Mouse (Mus musculus): Measurements from ENCODE around the gene Slc44a2.
A peak's percentile ranks its signal among the peaks of the same experiment; 100 is the strongest.
"Not testable (repeated sequence)": the region's sequence is repeated elsewhere in the genome, so short reads cannot be mapped to it uniquely, and the experiment has no call there.

Slc44a2 gene

GRCm38 (mm10) chr9:21320619-21321512 lies at the start of gene Slc44a2:
Slc44a2 (plus strand) TSS chr9:21320698.
- peak; percentile 68 for DNase-seq (ENCODE audit: low read depth, low spot score)

- DNase-seq (ENCODE audit: low read depth, low spot score), result no peak
These were observed 48.1 kb upstream of the Slc44a2 start for GRCm38 (mm10) chr9:21272391-21272790.

GRCm38 (mm10) chr9:21273094-21273493 lies 47.4 kb upstream of the Slc44a2 start:
- no peak for DNase-seq (ENCODE audit: low read depth, low spot score)

DNA sequence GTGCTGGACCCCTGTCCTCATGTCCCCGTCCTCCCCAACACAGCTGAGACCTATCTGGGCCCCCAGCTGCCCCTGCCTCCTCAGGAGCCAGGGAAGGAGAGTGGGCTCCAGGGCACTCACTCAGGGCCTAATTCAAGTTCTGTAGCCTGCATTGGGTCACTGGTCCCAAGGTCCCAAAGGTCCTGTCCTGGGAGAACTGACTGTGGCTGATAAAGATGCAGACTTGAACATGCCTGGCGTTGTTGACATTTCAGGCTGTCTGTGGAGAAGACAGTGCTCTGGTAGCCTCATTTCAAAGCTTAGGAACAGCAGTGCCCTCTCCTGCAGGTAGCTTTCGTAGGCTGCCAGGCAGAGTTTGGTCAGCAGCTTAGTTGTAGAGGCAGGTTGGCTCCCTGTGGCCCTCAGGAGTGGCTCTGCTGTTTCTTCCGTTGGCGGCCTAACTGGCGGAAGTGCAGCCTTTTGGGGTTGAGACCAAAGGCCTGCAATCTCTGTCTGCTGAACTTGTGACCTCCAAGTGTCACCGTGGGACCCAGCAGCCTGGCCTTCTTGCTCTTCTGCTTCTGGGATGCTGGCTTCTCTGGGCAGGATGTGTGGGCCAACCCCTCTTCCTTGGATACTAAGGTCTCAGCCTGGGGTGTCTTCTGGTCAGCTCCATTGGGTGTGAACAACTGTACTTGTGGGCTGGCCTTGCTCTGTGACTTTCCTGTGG lies 46.8 kb upstream of the Slc44a2 start:
- no peak for DNase-seq (ENCODE audit: low read depth, low spot score)

- no peak for DNase-seq (ENCODE audit: low read depth, low spot score)
These were observed 46.2 kb upstream of the Slc44a2 start for GRCm38 (mm10) chr9:21274336-21274735.

DNA sequence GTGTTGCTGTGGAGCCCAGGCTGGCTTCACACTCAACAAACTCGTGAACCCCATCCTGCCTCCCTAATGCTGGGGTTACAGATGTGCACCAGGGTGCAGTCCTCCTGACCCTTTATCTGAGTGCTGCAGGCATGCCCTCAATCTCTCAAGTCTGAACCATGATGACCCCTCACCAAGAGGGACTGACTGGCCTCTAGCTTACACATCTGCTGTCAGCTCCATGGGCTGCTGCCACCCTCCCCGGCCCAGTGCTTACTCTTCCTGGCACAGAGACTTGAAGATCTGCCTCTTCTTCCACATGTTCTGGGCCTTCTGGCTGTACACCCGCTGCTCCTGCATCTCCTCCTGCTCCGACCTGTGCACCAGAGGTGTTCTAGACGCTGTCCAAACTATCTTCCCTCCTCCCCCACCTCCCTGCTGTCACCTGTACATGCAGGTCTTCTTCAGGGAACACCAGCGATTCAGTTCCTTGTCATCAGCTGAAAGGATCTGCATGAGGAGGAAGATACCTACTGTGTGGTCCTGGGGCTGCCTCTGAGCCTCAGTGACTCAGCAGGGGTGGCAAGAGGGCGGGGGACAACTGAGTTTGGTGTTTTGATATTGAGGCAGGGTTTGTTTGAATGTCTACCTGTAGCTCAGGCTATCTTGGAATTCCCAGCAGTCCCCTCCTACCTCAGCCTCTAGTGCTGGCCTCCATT lies 45.3 kb upstream of the Slc44a2 start:
- DNase-seq (ENCODE audit: low read depth, low spot score), result no peak

DNA sequence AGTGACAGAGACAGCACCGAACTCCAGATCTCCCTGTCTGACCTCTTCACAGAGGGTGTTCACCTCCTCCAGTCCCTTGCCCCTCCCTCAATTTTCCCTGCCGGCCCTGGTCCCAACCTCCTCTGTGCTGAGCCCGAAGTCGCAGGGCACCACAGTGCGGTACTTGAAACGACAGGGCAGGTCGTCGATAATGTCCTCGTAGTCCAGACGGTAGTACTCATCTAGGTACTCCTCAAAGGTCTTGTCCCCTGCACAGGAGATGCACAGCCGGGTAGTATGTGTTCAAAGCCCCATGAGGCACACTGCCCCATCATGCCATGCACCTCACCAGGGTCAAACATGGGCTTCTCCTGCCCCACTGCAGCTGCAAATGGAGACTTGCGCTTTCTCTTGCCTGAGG lies 44.8 kb upstream of the Slc44a2 start:
- no peak for DNase-seq (ENCODE audit: low read depth, low spot score)

DNA sequence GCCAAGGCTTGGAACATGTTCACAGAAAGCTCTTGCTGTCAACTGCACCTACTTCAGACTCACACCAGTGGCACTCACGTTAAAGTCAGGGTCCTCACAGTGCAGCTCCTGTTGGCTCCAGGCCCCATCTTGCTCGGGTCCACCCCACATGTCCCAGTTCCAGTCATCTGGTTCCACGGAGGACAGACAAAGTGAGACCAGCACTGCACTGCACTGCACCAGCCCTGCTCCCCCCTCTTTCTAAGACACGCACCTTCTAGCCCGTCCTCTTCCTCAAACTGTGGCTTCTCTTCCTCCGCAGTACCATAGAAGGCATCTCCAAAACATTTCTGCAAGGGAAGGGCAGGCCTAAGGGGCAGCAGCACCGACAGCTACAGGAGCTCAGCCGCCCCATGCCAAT lies 44.2 kb upstream of the Slc44a2 start:
- no peak for DNase-seq (ENCODE audit: low read depth, low spot score)

- DNase-seq (ENCODE audit: low read depth, low spot score), result no peak
These were observed 42.7 kb upstream of the Slc44a2 start for GRCm38 (mm10) chr9:21277776-21278175.

GRCm38 (mm10) chr9:21283591-21283990 lies 36.9 kb upstream of the Slc44a2 start:
- DNase-seq (ENCODE audit: low read depth, low spot score), result no peak

- no peak for DNase-seq (ENCODE audit: low read depth, low spot score)
These were observed 36.5 kb upstream of the Slc44a2 start for GRCm38 (mm10) chr9:21283994-21284393.

- DNase-seq (ENCODE audit: low read depth, low spot score), result no peak
These were observed 33.7 kb upstream of the Slc44a2 start for GRCm38 (mm10) chr9:21286753-21287152.

GRCm38 (mm10) chr9:21287571-21288402 lies 32.7 kb upstream of the Slc44a2 start, which contains the start of gene Kri1:
Kri1 (minus strand) TSS chr9:21287969.
- peak; percentile 99 for DNase-seq (ENCODE audit: low read depth, low spot score)

DNA sequence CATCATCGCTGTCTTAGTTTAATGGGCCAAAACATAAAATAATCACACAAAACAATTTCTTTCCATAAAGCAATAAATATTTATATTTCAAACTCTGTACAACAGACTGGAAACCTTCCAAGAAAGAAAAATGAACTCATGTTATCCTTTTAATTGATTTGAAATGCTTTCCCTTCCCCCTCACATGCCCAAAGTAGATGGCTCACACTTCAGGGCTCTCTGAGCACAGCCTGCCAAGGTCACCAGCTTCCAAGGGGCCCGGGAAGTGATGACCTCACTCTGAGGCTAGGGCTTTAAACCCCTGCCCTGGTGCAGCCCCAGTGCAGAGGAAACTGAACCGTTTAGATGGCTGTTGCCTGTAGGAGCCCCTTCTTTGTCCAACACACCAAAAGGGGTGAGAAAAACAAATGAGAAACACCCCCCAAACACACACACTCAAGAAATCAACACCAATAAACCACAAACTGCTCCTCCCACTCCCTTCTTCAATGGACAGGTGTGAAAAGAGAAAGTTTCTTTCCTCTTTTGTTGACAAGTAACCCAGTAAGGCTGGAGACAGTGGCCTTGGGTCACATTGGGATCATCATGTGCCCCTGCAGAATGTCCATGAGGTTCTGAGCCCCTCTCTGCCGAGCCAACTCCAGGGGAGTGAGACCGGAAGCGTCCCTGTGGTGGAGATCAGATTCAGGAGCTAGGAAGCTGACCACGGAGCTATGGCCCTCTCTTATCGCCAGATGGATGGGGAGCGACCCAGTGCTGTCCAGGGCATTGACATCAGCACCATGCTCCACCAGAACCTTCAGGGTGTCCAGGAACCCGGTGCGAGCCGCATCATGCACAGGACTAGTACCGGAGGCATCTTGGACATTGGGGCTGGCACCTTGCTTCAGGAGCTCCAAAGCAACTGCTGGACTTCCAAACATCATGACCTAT lies 31.8 kb upstream of the Slc44a2 start:
- DNase-seq (ENCODE audit: low read depth, low spot score), result peak; percentile 48

DNA sequence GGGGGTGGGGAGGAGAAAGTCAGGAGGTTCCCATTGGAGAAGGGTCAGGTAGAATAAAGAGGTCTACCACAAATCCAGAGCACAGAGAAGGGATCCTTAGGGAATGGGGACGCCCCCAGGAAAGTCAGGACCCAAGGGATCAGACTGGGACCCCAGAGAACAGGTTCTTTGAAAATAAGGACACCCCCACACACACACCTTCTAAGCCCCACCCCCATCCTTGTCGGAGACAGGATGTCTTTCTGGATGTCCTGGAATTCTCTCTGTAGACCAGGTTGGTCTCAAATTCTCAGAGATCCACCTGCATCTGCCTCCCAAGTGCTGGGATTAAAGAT lies 31.2 kb upstream of the Slc44a2 start:
- DNase-seq (ENCODE audit: low read depth, low spot score), result no peak

DNA sequence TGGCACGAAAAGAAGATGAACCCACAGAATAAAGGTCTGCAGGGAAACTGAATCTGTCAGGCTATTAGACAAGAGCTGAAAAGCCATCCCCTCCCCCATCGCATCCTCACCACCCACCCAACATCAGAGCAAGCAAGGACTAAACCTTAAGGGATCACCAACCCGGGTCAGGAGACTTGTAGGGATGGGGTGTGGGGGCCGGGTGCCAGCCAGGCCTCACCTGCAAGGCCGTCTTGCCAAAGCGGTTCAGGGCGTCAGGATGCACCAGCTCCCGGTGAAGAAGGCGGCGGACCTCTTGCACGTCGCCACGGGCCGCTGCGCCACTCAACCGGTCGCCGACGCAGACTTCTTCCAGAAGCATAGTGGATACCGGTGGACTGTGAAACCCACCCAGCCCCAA lies 29.9 kb upstream of the Slc44a2 start:
- DNase-seq (ENCODE audit: low read depth, low spot score), result peak; percentile 49

DNA sequence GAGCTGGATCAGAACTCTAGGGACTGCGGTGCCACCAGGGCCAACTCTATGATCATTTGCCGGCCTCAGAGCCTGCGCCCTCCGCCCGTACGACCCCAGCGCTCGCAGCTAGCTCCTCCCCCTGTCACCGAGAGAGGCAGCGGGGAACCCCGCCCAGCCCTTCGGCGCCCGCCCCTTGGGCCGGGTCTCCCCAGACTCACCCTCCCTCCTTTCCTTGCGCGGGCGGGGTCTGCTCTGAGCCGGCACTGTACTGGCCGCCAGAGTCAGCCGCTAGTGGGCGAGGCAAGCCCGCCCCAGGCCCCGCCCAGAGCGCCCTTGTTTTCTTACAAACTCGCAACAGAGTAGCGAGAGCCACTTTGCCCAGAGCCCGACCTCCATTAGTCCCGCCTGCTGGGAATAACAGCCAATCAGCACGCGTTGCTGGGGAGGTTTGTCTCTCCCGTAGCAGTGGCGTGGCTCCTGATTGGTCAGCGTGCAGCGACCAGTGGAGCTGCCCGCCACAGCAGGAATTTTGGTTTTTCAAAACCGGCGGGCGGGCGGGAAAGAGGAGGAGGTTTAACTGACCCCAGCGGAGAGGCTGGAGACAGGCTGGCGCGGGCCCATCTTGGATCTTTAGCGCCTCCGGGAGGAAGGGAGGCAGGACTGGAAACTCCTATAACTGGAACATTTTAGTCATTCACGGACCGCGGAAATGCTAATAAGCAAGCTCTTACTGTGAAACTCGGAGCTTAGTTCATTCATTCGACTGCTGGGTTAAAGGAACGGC lies 29.3 kb upstream of the Slc44a2 start, which contains the start of gene Cdkn2d:
Gene Cdkn2d, minus strand, starts transcription at position 386 of the 766 bp plus-strand sequence.
- peak; percentile 100 for DNase-seq (ENCODE audit: low read depth, low spot score)

DNA sequence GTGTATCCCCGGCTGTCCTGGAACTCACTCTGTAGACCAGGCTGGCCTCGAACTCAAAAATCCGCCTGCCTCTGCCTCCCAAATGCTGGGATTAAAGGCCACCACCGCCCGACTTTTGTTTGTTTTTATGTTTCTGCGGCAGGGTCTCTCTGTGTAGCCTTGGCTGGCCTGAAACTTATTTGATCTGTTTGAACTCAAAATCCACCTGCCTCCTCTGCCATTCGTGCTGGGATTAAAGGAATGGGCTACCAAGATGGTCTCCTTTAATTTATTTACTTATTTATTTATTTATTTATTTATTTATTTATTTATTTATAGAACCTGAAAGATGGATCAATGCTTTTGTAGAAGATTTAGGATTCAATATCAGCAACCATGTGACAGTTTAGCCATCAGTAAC lies 28.6 kb upstream of the Slc44a2 start:
- DNase-seq (ENCODE audit: low read depth, low spot score), result not testable (repeated sequence)

DNA sequence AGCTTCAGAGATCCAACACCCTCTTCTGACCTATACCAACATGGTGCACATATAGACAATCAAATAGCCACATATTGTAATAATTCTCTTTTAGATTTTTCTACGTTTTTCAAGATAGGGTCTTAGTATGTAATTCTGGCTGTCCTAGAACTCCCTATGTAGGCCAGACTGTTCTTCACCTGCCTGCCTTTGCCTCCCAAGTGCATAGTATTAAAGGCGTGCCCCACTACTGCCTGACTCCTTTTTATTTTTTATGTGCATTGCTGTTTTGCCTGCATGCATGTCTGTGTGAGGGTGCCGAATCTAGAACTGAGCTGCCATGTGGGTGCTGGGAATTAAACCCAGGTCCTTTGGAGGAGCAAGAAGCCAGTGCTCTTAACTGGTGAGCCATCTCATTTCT lies 28.2 kb upstream of the Slc44a2 start:
- no peak for DNase-seq (ENCODE audit: low read depth, low spot score)

Measured in 3T3-L1 (cell line).